Mouse (Mus musculus) left cerebral cortex, postnatal 10 days (tissue): Measurements from ENCODE around the gene Hoxc8. TPM values are rescaled to one million over a fixed set of nuclear protein-coding genes. Genes with fewer than 3 reads are reported as not detected.

ENCODE experiments used
- DNase-seq, 2 experiments: peaks; one replicate each; pipeline ENCODE4 v3.0.0; 2021 to 2022; ENCODE audit warnings: low spot score in 2 of 2, mixed read lengths in 1 of 2; ENCODE audit errors: extremely low spot score in 1 of 2
- intact Hi-C: fragments of 180-260 bp; cut with DNase I; formaldehyde crosslinking; loops from one replicate; pipeline ENCODE4 v1.15.1; 2025
- total RNA-seq, 2 experiments: library from RNA; stranded (reverse); gene quantifications; 2 replicates each; pipeline ENCODE4 v1.2.3; 2021

Gene Hoxc8
- total RNA-seq, 2 experiments from 2014 or later, result not detected

DNA sequence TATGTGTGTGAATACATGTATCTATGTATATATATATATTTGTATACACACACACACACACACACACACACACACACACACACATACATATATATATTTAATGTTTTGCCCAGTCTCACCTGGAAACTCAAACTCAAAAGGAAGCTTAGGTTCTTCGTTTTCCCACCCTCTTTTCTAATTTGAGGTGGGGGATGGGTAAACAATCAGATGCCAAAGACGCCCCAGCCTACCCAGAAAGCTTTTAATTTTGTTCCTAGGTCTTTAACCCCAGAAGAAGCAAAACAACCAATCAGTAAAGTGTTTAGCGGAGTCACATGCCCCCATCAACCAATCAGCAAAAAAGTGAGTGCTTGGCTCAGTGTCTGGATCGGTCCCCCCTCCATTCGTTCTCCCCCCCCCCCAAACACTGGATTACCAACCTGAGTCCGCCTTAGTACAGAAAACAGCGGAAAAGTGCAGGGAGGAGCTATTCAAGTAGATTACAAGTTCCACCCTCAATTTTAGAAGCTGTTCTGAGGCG, 30.6 kb downstream of the Hoxc8 start:
- intact Hi-C loops, result no loop called here
- no peak for DNase-seq

- intact Hi-C loops, result no loop called here
- no peak for DNase-seq
Measured at GRCm38 (mm10) chr15:103021544-103021943, 31.1 kb downstream of the Hoxc8 start.

GRCm38 (mm10) chr15:103024131-103024530, 33.7 kb downstream of the Hoxc8 start:
- intact Hi-C loops, result no loop called here
- no peak for DNase-seq

DNA sequence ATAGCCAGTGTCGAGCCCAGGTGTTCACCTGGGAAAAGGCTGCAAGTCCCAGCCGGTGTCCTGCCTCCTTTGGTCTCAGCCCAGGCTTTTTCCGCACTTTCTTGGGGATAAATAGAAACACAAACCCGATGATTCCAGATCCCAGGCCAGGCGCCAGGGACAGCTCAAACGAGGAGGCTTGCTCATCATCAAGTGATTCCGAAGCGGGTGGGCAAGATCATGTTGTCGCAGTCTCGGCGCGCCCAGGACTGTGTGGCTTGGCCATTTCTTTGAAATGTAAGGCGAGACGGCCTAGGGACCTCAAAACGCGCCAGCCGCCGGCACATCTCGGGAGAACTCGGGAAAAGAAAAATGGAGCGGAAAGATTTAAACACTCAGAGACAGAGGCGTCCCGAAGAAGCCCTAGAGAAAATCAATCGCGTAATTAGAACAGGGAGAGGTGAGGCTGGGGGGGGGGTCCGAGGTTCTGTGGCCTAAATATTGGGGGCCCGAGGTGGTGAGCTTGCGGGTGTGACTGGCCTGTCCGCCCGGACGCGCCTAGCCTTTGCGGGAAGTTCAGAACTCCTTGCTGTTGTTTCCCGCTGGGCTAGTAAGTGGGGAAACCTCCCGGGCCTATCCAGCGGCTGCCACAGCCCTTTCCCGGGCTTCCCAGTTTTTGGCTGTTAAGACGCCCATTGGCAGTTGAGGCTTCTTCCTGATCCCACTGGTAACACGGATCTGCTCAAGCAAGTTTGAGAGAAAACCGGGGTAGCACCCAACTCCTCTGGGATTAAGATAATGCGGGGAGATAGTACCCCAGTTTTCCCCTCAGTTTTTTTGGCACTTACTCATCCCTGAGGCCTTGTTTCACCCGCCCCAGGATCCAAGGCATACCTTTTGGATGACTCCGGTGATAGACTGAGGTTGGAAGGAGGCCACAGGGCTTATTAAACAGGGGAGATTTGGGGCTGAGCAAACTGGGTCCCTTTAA, 37.1 kb downstream of the Hoxc8 start:
- no peak for DNase-seq

GRCm38 (mm10) chr15:103028916-103029512, 38.6 kb downstream of the Hoxc8 start:
- no peak for DNase-seq
- intact Hi-C loops, result no loop called here

More for the DNA sequence above, 37.1 kb downstream of the Hoxc8 start:
- intact Hi-C loops, result no loop called here

GRCm38 (mm10) chr15:103030142-103030541, 39.7 kb downstream of the Hoxc8 start:
- no peak for DNase-seq
- intact Hi-C loops, result no loop called here

DNA sequence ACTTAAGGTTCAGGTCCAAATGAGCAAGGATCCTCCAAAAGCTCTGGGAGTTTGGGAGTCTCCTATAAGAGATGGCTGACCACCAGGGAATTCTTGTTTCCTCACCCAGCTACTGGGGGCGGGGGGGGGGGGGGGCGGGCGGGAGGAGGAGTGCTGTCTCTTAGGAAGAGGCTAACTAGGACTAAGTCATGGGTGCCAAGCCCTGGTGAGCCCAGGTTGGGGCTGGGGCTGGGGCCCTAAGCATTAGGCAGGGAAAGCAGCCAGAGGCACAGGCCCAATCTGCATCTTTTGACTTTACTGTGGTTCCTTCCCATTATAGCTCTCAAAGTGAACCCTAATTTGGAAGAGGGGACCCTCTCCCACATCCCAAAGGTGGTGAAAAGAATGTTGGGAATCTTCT, 41.8 kb downstream of the Hoxc8 start:
- no peak for DNase-seq
- intact Hi-C loops, result no loop called here

GRCm38 (mm10) chr15:103032646-103033575, 42.5 kb downstream of the Hoxc8 start:
- no peak for DNase-seq
- intact Hi-C loops, result no loop called here

GRCm38 (mm10) chr15:103034043-103034806, 43.8 kb downstream of the Hoxc8 start:
- no peak for DNase-seq
- intact Hi-C loops, result no loop called here

- no peak for DNase-seq
- intact Hi-C loops, result no loop called here
Measured at GRCm38 (mm10) chr15:103034807-103035547, 44.6 kb downstream of the Hoxc8 start.

DNA sequence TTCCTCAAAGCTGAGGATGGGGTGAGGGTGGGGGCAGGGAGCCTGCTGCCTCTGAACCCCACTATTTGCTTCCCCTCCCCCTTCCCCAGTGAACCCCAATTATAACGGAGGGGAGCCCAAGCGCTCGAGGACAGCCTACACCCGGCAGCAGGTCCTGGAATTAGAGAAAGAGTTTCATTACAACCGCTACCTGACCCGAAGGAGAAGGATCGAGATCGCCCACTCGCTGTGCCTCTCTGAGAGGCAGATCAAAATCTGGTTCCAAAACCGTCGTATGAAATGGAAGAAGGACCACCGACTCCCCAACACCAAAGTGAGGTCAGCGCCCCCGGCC, 45.1 kb downstream of the Hoxc8 start:
- intact Hi-C loops, result no loop called here
- no peak for DNase-seq

- intact Hi-C loops, result no loop called here
- no peak for DNase-seq
Measured at GRCm38 (mm10) chr15:103037579-103037978, 47.2 kb downstream of the Hoxc8 start.

DNA sequence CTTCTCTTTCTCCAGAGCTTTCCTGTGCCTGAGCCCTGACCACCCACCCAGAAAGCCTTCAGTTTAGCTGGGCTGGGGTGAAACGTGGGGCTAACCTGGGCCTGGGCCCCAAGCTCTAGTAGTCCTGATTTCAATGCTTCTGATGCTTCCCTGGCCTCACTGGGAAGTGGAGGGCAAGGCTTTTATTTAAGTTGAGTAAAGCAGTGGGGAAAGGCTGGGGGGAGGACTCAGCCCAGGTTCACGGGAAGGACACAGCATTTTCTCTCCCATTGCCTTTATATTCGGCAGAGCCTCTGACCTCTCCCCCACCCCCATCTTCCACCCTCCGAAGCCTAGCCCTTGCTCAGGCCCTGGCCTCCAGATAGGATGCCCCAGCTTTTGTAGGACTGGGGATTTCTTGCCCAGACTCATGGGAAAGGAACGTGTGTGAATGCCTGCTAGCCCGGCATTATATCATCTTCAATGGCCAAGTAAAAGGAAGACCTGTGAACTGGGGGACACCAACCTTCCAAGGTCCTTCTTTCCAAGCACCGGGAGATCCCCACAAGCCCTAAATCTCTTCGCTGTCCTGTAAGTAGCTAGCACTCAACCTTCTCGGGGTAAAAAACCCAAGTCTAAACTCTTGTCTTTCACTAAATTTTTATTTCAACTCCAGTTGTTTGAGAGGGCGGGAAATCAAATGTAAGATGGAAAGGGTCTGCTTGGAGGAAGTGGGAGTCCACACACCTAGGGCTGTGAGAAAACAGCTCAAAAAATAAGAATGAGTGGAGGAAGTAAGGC, 48.5 kb downstream of the Hoxc8 start:
- intact Hi-C loops, result no loop called here
- DNase-seq, result no peak

GRCm38 (mm10) chr15:103039609-103040008, 49.2 kb downstream of the Hoxc8 start:
- no peak for DNase-seq
- intact Hi-C loops, result no loop called here

GRCm38 (mm10) chr15:103040601-103041000, 50.2 kb downstream of the Hoxc8 start:
- intact Hi-C loops, result no loop called here
- DNase-seq, result no peak

DNA sequence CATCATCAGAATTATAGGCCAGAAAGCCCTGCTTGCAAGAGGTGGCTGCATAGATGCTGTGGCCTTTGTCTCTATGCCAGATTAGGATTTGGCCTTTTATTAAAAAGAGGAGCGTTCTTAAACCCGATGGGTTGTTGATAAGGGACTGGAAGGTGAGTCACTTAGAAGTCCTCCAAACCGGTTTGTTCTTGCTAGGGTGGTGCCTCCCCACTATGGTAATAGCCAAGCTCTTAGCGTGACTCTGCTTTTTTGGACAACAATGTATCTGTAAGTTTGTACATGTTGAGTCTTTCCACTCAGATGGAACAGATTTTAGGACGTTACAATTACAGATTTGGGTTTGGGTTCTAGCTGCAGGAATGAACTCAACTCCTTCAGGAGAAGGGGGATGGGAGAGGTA, 51.2 kb downstream of the Hoxc8 start:
- intact Hi-C loops, result no loop called here

GRCm38 (mm10) chr15:103042209-103042608, 51.8 kb downstream of the Hoxc8 start:
- intact Hi-C loops, result no loop called here
- DNase-seq, result no peak

More for the DNA sequence above, 51.2 kb downstream of the Hoxc8 start:
- DNase-seq, result no peak
